9 mouse cellular contexts compared by ENCODE assay signal in genomic region chr14:36584065-36584635, GRCm38 (mm10).
A peak's percentile ranks its signal among the peaks of the same experiment; 100 is the strongest.
DNase-seq lines count a peak whose midpoint lies in the region; ATAC-seq and TF ChIP-seq lines count a peak whose summit lies in the region.
"Had no signal": no experiment of that assay in that cellular context is flagged by ENCODE, and none has a peak within 500 bp of the region (broad histone marks: within the 10 kb centered on the region; RNA-seq: fewer than 3 reads in every experiment).

No protein-coding gene starts in this region.

- ATAC-seq in frontal cortex, adult (ENCODE audit: low TSS enrichment): peak; percentile 86

- no peak for DNase-seq in frontal cortex, postnatal 25 days (ENCODE audit: low spot score in 2 of 2)
- peak; percentile 3 for DNase-seq in thymus, adult 2 months
- no peak for DNase-seq in thymus, adult 18-20 months
- peak; percentile 3 to 5 for DNase-seq in kidney, postnatal 4 days
- peak; percentile 35 for DNase-seq in retina, embryonic 14.5 days (ENCODE audit: low spot score)
- DNase-seq in heart, adult 9 months (ENCODE audit: low spot score in 2 of 2): no peak
- no peak for DNase-seq in adrenal gland, postnatal 25 days

- H3K36me3 ChIP-seq in thymus, adult 2 months (ENCODE audit: control insufficient read depth, insufficient read depth, low read length): no peaks in the 10 kb centered on the region

- no peaks in the 10 kb centered on the region for H3K27me3 ChIP-seq in thymus, adult 2 months (ENCODE audit: control insufficient read depth, insufficient read depth, low read length)
- H3K27me3 ChIP-seq: megakaryocyte, embryonic 14.5 days had no signal

- WGBS in thymus, adult 2 months: 58% methylated on average over 4 of the region's 4 CpGs

- H3K4me3 ChIP-seq in thymus, adult 2 months (ENCODE audit: control insufficient read depth, insufficient read depth, low read length): no peak overlapping the region
- H3K4me3 ChIP-seq: megakaryocyte, embryonic 14.5 days had no signal

- H3K4me1 ChIP-seq in thymus, adult 2 months (replicated peaks; ENCODE audit: control insufficient read depth, insufficient read depth, low read length): no peaks in the 10 kb centered on the region

- H3K27ac ChIP-seq in thymus, adult 2 months (ENCODE audit: control insufficient read depth, insufficient read depth, low read length): no peak overlapping the region

- TF ChIP-seq CTCF in thymus, adult 2 months (IDR thresholded peaks at IDR 0.05; ENCODE audit: borderline replicate concordance, control insufficient read depth, extremely low read depth, insufficient read depth, low read length, poor library complexity): no peak

- no peak for TF ChIP-seq POLR2A in thymus, adult 2 months (IDR thresholded peaks at IDR 0.05; ENCODE audit: control insufficient read depth, extremely low read depth, insufficient read depth, low read length, poor library complexity)

Comparison
In these comparisons a context has a peak if more than half of its experiments do, and no peak if none do; other contexts are left out.
1. DNase-seq: peak in thymus, adult 2 months (single experiment), kidney, postnatal 4 days (2 of 2) and retina, embryonic 14.5 days (single experiment); none in frontal cortex, postnatal 25 days (0 of 2), thymus, adult 18-20 months (0 of 2), heart, adult 9 months (0 of 2) and adrenal gland, postnatal 25 days (single experiment).